7 mouse cellular contexts compared by ENCODE assay signal in genomic region chr14:45316927-45317326, GRCm38 (mm10). TPM values are rescaled to one million over a fixed set of nuclear protein-coding genes. Genes with fewer than 3 reads are reported as not detected.
DNase-seq lines count a peak whose midpoint lies in the region; ATAC-seq lines count a peak whose summit lies in the region.

No protein-coding gene starts in this region.

- 83% methylated on average over 5 of the region's 5 CpGs for WGBS in neural tube, embryonic 11.5 days
- WGBS in forebrain, embryonic 15.5 days, result 81% methylated on average over 5 of the region's 5 CpGs
- WGBS in liver, embryonic 15.5 days (ENCODE audit: insufficient replicate concordance), result 15% methylated on average over 5 of the region's 5 CpGs

- no peak overlapping the region for H3K9ac ChIP-seq in neural tube, embryonic 11.5 days (ENCODE audit: low read length)
- H3K9ac ChIP-seq in forebrain, embryonic 15.5 days (replicated peaks), result peak overlapping the region; percentile 92; the same call in 1 of the 2 replicates
- H3K9ac ChIP-seq in liver, embryonic 15.5 days, result peak overlapping the region; percentile 91

- no peak overlapping the region for H3K27ac ChIP-seq in neural tube, embryonic 11.5 days (ENCODE audit: low read depth, low read length)
- H3K27ac ChIP-seq in forebrain, embryonic 15.5 days (replicated peaks), result no peak overlapping the region
- H3K27ac ChIP-seq in liver, embryonic 15.5 days (replicated peaks), result peak overlapping the region; percentile 92

- peak overlapping the region; percentile 87; the same call in 1 of the 2 replicates for H3K4me3 ChIP-seq in neural tube, embryonic 11.5 days (ENCODE audit: low read depth, low read length)
- H3K4me3 ChIP-seq in forebrain, embryonic 15.5 days, result peak overlapping the region; percentile 86
- peak overlapping the region; percentile 98 for H3K4me3 ChIP-seq in liver, embryonic 15.5 days (replicated peaks)

- H3K9me3 ChIP-seq in neural tube, embryonic 11.5 days (ENCODE audit: control insufficient read depth, low read length), result no peaks in the 10 kb centered on the region
- H3K9me3 ChIP-seq in forebrain, embryonic 15.5 days, result no peaks in the 10 kb centered on the region
- no peaks in the 10 kb centered on the region for H3K9me3 ChIP-seq in liver, embryonic 15.5 days (replicated peaks)

- H3K4me2 ChIP-seq in neural tube, embryonic 11.5 days (ENCODE audit: low read depth), result peak overlapping the region; percentile 79
- H3K4me2 ChIP-seq in forebrain, embryonic 15.5 days (replicated peaks), result peak overlapping the region; percentile 69
- H3K4me2 ChIP-seq in liver, embryonic 15.5 days, result peak overlapping the region; percentile 90

- no peaks in the 10 kb centered on the region for H3K36me3 ChIP-seq in neural tube, embryonic 11.5 days (ENCODE audit: control insufficient read depth, insufficient read depth, low read length)
- no peaks in the 10 kb centered on the region for H3K36me3 ChIP-seq in forebrain, embryonic 15.5 days
- H3K36me3 ChIP-seq in liver, embryonic 15.5 days (replicated peaks), result peaks cover 5% of the 10 kb centered on the region; the same call in 1 of the 2 replicates

- H3K4me1 ChIP-seq in neural tube, embryonic 11.5 days (ENCODE audit: control insufficient read depth, insufficient read depth, low read length), result peaks cover 5% of the 10 kb centered on the region
- H3K4me1 ChIP-seq in forebrain, embryonic 15.5 days, result peaks cover 26% of the 10 kb centered on the region
- H3K4me1 ChIP-seq in liver, embryonic 15.5 days (replicated peaks), result peaks cover 66% of the 10 kb centered on the region

- no peaks in the 10 kb centered on the region for H3K27me3 ChIP-seq in neural tube, embryonic 11.5 days (ENCODE audit: control insufficient read depth, insufficient read depth, low read length)
- no peaks in the 10 kb centered on the region for H3K27me3 ChIP-seq in forebrain, embryonic 15.5 days
- no peaks in the 10 kb centered on the region for H3K27me3 ChIP-seq in liver, embryonic 15.5 days

- no peak for ATAC-seq in neural tube, embryonic 11.5 days (ENCODE audit: insufficient read depth, low FRiP score, low TSS enrichment)
- ATAC-seq in forebrain, embryonic 15.5 days (replicated peaks), result no peak
- ATAC-seq in liver, embryonic 15.5 days (ENCODE audit: insufficient read depth), result no peak

- no peak for DNase-seq in neural tube, embryonic 11.5 days (ENCODE audit: low spot score)
- no peak for DNase-seq in neural tube, embryonic 10.5 days (ENCODE audit: extremely low spot score, low spot score)
- DNase-seq in retina, embryonic 14.5 days (ENCODE audit: low spot score), result no peak
- no peak for DNase-seq in cerebellum, postnatal 36 days
- no peak for DNase-seq in spleen, postnatal 10 days (ENCODE audit: low spot score in 2 of 2)

RNA-seq across cellular contexts. Expression of gene Ero1l, which starts 1.6 kb away (rescaled TPM):
- 32.4 and 34.5 TPM in 2 replicates for polyA plus RNA-seq in neural tube, embryonic 11.5 days (2014; fragmentation: Nextera tagmentation; extraction: Ambion mirVana)
- 22.8 and 24.1 TPM in 2 replicates for polyA plus RNA-seq in forebrain, embryonic 15.5 days (2015; fragmentation: Nextera tagmentation; extraction: Ambion mirVana)
- polyA plus RNA-seq in liver, embryonic 15.5 days (2015; fragmentation: Nextera tagmentation; extraction: Ambion mirVana), result 30.3 and 37.5 TPM in 2 replicates

RNA-seq across cellular contexts. Expression of gene Psmc6, which starts 12.7 kb away (rescaled TPM):
- polyA plus RNA-seq in neural tube, embryonic 11.5 days (2014; fragmentation: Nextera tagmentation; extraction: Ambion mirVana), result 247 TPM in 2 replicates
- 170 and 179 TPM in 2 replicates for polyA plus RNA-seq in forebrain, embryonic 15.5 days (2015; fragmentation: Nextera tagmentation; extraction: Ambion mirVana)
- 69.2 and 84.9 TPM in 2 replicates for polyA plus RNA-seq in liver, embryonic 15.5 days (2015; fragmentation: Nextera tagmentation; extraction: Ambion mirVana)

RNA-seq across cellular contexts. Expression of gene Styx, which starts 34.0 kb away (rescaled TPM):
- 35.6 and 38.8 TPM in 2 replicates for polyA plus RNA-seq in neural tube, embryonic 11.5 days (2014; fragmentation: Nextera tagmentation; extraction: Ambion mirVana)
- polyA plus RNA-seq in forebrain, embryonic 15.5 days (2015; fragmentation: Nextera tagmentation; extraction: Ambion mirVana), result 63.2 and 65.3 TPM in 2 replicates
- 16.2 TPM in 2 replicates for polyA plus RNA-seq in liver, embryonic 15.5 days (2015; fragmentation: Nextera tagmentation; extraction: Ambion mirVana)
